Mouse (Mus musculus) kidney, adult 10 weeks (tissue): ENCODE measurements around the gene Gm5926. TPM values are rescaled to one million over a fixed set of nuclear protein-coding genes. Genes with fewer than 3 reads are reported as not detected.

Experiments used
- polyA plus RNA-seq: library from polyadenylated mRNA; stranded (reverse); fragments of 350-450 nt; fragmentation: Illumina TruSeq; extraction: RNeasy Lipid Tissue Mini Kit (QIAGEN cat#74804); gene quantifications from one replicate; pipeline ENCODE4 v1.2.3, GENCODE M21; 2014; ENCODE audit warnings: low read depth, low replicate concordance

Gene Gm5926
- not detected for polyA plus RNA-seq

GRCm38 (mm10) chrX:32650416-32650815 is at the start of gene Gm5926:
Gene Gm5926 (plus strand): TSS chrX:32650716.

Other genes with a start within 250 kb of the Gm5926 start
- not detected for gene Btbd35f1, start 90.7 kb upstream of the Gm5926 start, polyA plus RNA-seq
- not detected for gene Btbd35f21, start 75.4 kb downstream of the Gm5926 start, polyA plus RNA-seq
- gene Btbd35f30, start 243.9 kb downstream of the Gm5926 start, polyA plus RNA-seq = not detected